Mouse (Mus musculus) hindbrain, embryonic 10.5 days (tissue): Measurements from ENCODE around the gene Rbmx. TPM values are rescaled to one million over a fixed set of nuclear protein-coding genes. Genes with fewer than 3 reads are reported as not detected.
A peak's percentile ranks its signal among the peaks of the same experiment; 100 is the strongest.

Source experiments
- DNase-seq: peaks from one replicate; pipeline ENCODE4 v3.0.0-alpha.2; 2017; ENCODE audit warnings: low spot score
- H3K27ac ChIP-seq: fragments of 300-500 bp; sonication (generic); 2 replicates; pipeline ENCODE4 v1.5.1; 2016; ENCODE audit warnings: mild to moderate bottlenecking, moderate library complexity
- H3K27me3 ChIP-seq: fragments of 300-500 bp; sonication (generic); 2 replicates; pipeline ENCODE4 v1.6.1; 2016; ENCODE audit warnings: mild to moderate bottlenecking; ENCODE audit not compliant: poor library complexity, insufficient read depth, severe bottlenecking
- H3K36me3 ChIP-seq: fragments of 300-500 bp; sonication (generic); 2 replicates; pipeline ENCODE4 v1.6.1; 2016; ENCODE audit warnings: mild to moderate bottlenecking, moderate library complexity
- H3K4me1 ChIP-seq: fragments of 300-500 bp; sonication (generic); replicated peaks from 2 replicates; pipeline ENCODE4 v1.6.1; 2016; ENCODE audit warnings: mild to moderate bottlenecking
- H3K4me3 ChIP-seq: fragments of 300-500 bp; sonication (generic); 2 replicates; pipeline ENCODE4 v1.5.1; 2016; ENCODE audit warnings: mild to moderate bottlenecking, moderate library complexity
- H3K9me3 ChIP-seq: fragments of 300-500 bp; sonication (generic); 2 replicates; pipeline ENCODE4 v1.6.1; 2016; ENCODE audit warnings: mild to moderate bottlenecking, moderate library complexity
- WGBS: fragments of 180-500 bp; shearing (Covaris S2); methylation state at CpG from one replicate; pipeline ENCODE4 v1.1.7; 2016; 5-methylcytosine and 5-hydroxymethylcytosine counted together
- polyA plus RNA-seq: library from polyadenylated mRNA; unstranded; fragments of >200 nt; fragmentation: Nextera tagmentation; extraction: Ambion mirVana; gene quantifications from 2 replicates; pipeline ENCODE4 v1.2.1, GENCODE M21; 2016

Gene Rbmx
- 190 and 204 TPM in 2 replicates for polyA plus RNA-seq

GRCm38 (mm10) chrX:57392367-57393246 lies at the start of gene Rbmx:
Rbmx (minus strand) TSS chrX:57393036.
- peaks cover 34% of the 10 kb centered on the region for H3K36me3 ChIP-seq
- no peaks in the 10 kb centered on the region for H3K27me3 ChIP-seq
- H3K27ac ChIP-seq: peak within 1 kb of the TSS; percentile 94
- WGBS: 18% methylated on average over 50 of the region's 50 CpGs
- H3K9me3 ChIP-seq: no peaks in the 10 kb centered on the region
- peak; percentile 79 for DNase-seq
- H3K4me1 ChIP-seq: no peaks in the 10 kb centered on the region
- peak within 1 kb of the TSS; percentile 64 for H3K4me3 ChIP-seq

GRCm38 (mm10) chrX:57433897-57434296 lies 41.1 kb upstream of the Rbmx start:
- DNase-seq: no peak
- H3K4me3 ChIP-seq: no peak overlapping the region
- H3K27ac ChIP-seq: no peak overlapping the region
- no peaks in the 10 kb centered on the region for H3K4me1 ChIP-seq
- WGBS: 97% methylated on average over 2 of the region's 2 CpGs
- no peaks in the 10 kb centered on the region for H3K36me3 ChIP-seq
- H3K27me3 ChIP-seq: no peaks in the 10 kb centered on the region
- H3K9me3 ChIP-seq: no peaks in the 10 kb centered on the region

GRCm38 (mm10) chrX:57431610-57432009 lies 38.8 kb upstream of the Rbmx start:
- Histone ChIP-seq H3K27me3 (no peaks in the 10 kb centered on the region), H3K4me1 (no peaks in the 10 kb centered on the region), H3K36me3 (no peaks in the 10 kb centered on the region), H3K9me3 (no peaks in the 10 kb centered on the region), H3K27ac (no peak overlapping the region), H3K4me3 (no peak overlapping the region)
- 7% methylated on average over 2 of the region's 2 CpGs for WGBS
- DNase-seq: no peak

- no peak within 1 kb of the TSS for H3K27ac ChIP-seq
- H3K9me3 ChIP-seq: no peaks in the 10 kb centered on the region
- no peak for DNase-seq
- no peak within 1 kb of the TSS for H3K4me3 ChIP-seq
- H3K4me1 ChIP-seq: no peaks in the 10 kb centered on the region
- no peaks in the 10 kb centered on the region for H3K36me3 ChIP-seq
- H3K27me3 ChIP-seq: no peaks in the 10 kb centered on the region
- WGBS: 91% methylated on average over 12 of the region's 12 CpGs
Observed at GRCm38 (mm10) chrX:57408769-57409168, 15.9 kb upstream of the Rbmx start, which contains the start of gene Gm364. Gm364 (plus strand) TSS chrX:57409154.

GRCm38 (mm10) chrX:57403651-57404050 lies 10.8 kb upstream of the Rbmx start:
- H3K4me3 ChIP-seq: no peak overlapping the region
- H3K9me3 ChIP-seq: no peaks in the 10 kb centered on the region
- no peak for DNase-seq
- no peaks in the 10 kb centered on the region for H3K4me1 ChIP-seq
- H3K27ac ChIP-seq: no peak overlapping the region
- no peaks in the 10 kb centered on the region for H3K36me3 ChIP-seq
- no peaks in the 10 kb centered on the region for H3K27me3 ChIP-seq

- Histone ChIP-seq H3K4me1 (no peaks in the 10 kb centered on the region), H3K27me3 (no peaks in the 10 kb centered on the region), H3K27ac (no peak overlapping the region), H3K4me3 (no peak overlapping the region), H3K9me3 (no peaks in the 10 kb centered on the region), H3K36me3 (no peaks in the 10 kb centered on the region)
- 83% methylated on average over 1 of the region's 1 CpGs for WGBS
- no peak for DNase-seq
Observed at GRCm38 (mm10) chrX:57401388-57401787, 8.6 kb upstream of the Rbmx start.

GRCm38 (mm10) chrX:57393412-57393811 lies 576 bp upstream of the Rbmx start:
- Histone ChIP-seq H3K9me3 (no peaks in the 10 kb centered on the region), H3K36me3 (peaks cover 26% of the 10 kb centered on the region), H3K4me1 (no peaks in the 10 kb centered on the region), H3K27me3 (no peaks in the 10 kb centered on the region), H3K4me3 (peak overlapping the region; percentile 64), H3K27ac (peak overlapping the region; percentile 94)
- 33% methylated on average over 7 of the region's 7 CpGs for WGBS
- DNase-seq: no peak

- DNase-seq: no peak
- no peaks in the 10 kb centered on the region for H3K4me1 ChIP-seq
- H3K9me3 ChIP-seq: no peaks in the 10 kb centered on the region
- peaks cover 96% of the 10 kb centered on the region for H3K36me3 ChIP-seq
- no peaks in the 10 kb centered on the region for H3K27me3 ChIP-seq
- H3K27ac ChIP-seq: no peak overlapping the region
- WGBS: 80% methylated on average over 5 of the region's 5 CpGs
- no peak overlapping the region for H3K4me3 ChIP-seq
Observed at GRCm38 (mm10) chrX:57380915-57381314, 11.9 kb downstream of the Rbmx start.

GRCm38 (mm10) chrX:57378579-57378978 lies 14.3 kb downstream of the Rbmx start:
- Histone ChIP-seq H3K27me3 (no peaks in the 10 kb centered on the region), H3K9me3 (no peaks in the 10 kb centered on the region), H3K27ac (no peak overlapping the region), H3K4me1 (no peaks in the 10 kb centered on the region), H3K36me3 (peaks cover 73% of the 10 kb centered on the region), H3K4me3 (no peak overlapping the region)
- DNase-seq: no peak
- WGBS: 79% methylated on average over 3 of the region's 3 CpGs

- WGBS: 83% methylated on average over 3 of the region's 3 CpGs
- Histone ChIP-seq H3K4me1 (no peaks in the 10 kb centered on the region), H3K27ac (no peak overlapping the region), H3K27me3 (no peaks in the 10 kb centered on the region), H3K36me3 (peaks cover 60% of the 10 kb centered on the region), H3K9me3 (no peaks in the 10 kb centered on the region), H3K4me3 (no peak overlapping the region)
- no peak for DNase-seq
Observed at GRCm38 (mm10) chrX:57377096-57377495, 15.7 kb downstream of the Rbmx start.

GRCm38 (mm10) chrX:57374029-57374428 lies 18.8 kb downstream of the Rbmx start:
- WGBS: 81% methylated on average over 2 of the region's 2 CpGs
- no peaks in the 10 kb centered on the region for H3K4me1 ChIP-seq
- no peaks in the 10 kb centered on the region for H3K9me3 ChIP-seq
- no peak overlapping the region for H3K27ac ChIP-seq
- no peak overlapping the region for H3K4me3 ChIP-seq
- no peak for DNase-seq
- peaks cover 30% of the 10 kb centered on the region for H3K36me3 ChIP-seq
- H3K27me3 ChIP-seq: no peaks in the 10 kb centered on the region

- H3K4me1 ChIP-seq: no peaks in the 10 kb centered on the region
- DNase-seq: no peak
- peaks cover 25% of the 10 kb centered on the region for H3K36me3 ChIP-seq
- no peak overlapping the region for H3K4me3 ChIP-seq
- H3K9me3 ChIP-seq: no peaks in the 10 kb centered on the region
- H3K27me3 ChIP-seq: no peaks in the 10 kb centered on the region
- no peak overlapping the region for H3K27ac ChIP-seq
- WGBS: 95% methylated on average over 2 of the region's 2 CpGs
Observed at GRCm38 (mm10) chrX:57373543-57373942, 19.3 kb downstream of the Rbmx start.

GRCm38 (mm10) chrX:57372965-57373364 lies 19.9 kb downstream of the Rbmx start:
- no peaks in the 10 kb centered on the region for H3K4me1 ChIP-seq
- no peaks in the 10 kb centered on the region for H3K9me3 ChIP-seq
- H3K4me3 ChIP-seq: no peak overlapping the region
- H3K27ac ChIP-seq: no peak overlapping the region
- WGBS: 82% methylated on average over 4 of the region's 4 CpGs
- no peaks in the 10 kb centered on the region for H3K27me3 ChIP-seq
- no peak for DNase-seq
- peaks cover 20% of the 10 kb centered on the region for H3K36me3 ChIP-seq
